Mouse (Mus musculus) spleen, postnatal 0 days (tissue): ENCODE results near the gene Kif15. TPM values are rescaled to one million over a fixed set of nuclear protein-coding genes. Genes with fewer than 3 reads are reported as not detected.

ENCODE experiments used
- polyA plus RNA-seq: library from polyadenylated mRNA; unstranded; fragments of >200 nt; fragmentation: Nextera tagmentation; extraction: Ambion mirVana; gene quantifications from 2 replicates; pipeline ENCODE4 v1.2.1, GENCODE M21; 2015

Kif15 gene
- 50.3 and 53.2 TPM in 2 replicates for polyA plus RNA-seq

GRCm38 (mm10) chr9:122950643-122951475 lies at the start of gene Kif15, which contains the start of gene 1110059G10Rik:
TSS of gene Kif15 (plus strand) at chr9:122951046.
TSS of gene 1110059G10Rik (minus strand) at chr9:122951000.

GRCm38 (mm10) chr9:122922936-122923381 lies 27.9 kb upstream of the Kif15 start, which contains the start of gene Zfp105:
TSS of gene Zfp105 (plus strand) at chr9:122923072.

GRCm38 (mm10) chr9:123020995-123021631 lies 70.3 kb downstream of the Kif15 start, which contains the start of gene Tmem42:
TSS of gene Tmem42 (plus strand) at chr9:123021326.

GRCm38 (mm10) chr9:123034426-123034825 lies 83.6 kb downstream of the Kif15 start, which contains the start of gene Tgm4:
TSS of gene Tgm4 (plus strand) at chr9:123034726.

Other genes with a start within 250 kb of the Kif15 start
- not detected in 2 replicates for gene Topaz1, start 203.7 kb upstream of the Kif15 start, polyA plus RNA-seq
- 2.5 and 3.5 TPM in 2 replicates for gene Tcaim, start 145.5 kb upstream of the Kif15 start, polyA plus RNA-seq
- gene Gm35549, start 107.0 kb upstream of the Kif15 start, polyA plus RNA-seq: 0.20 TPM in 1 of 2 replicates, not detected in the other
- 18.0 and 20.4 TPM in 2 replicates for gene Zfp445, start 85.0 kb upstream of the Kif15 start, polyA plus RNA-seq
- 0.61 and 1.5 TPM in 2 replicates for gene Zkscan7, start 65.4 kb upstream of the Kif15 start, polyA plus RNA-seq
- 3.2 and 4.3 TPM in 2 replicates for gene Zfp105, start 28.0 kb upstream of the Kif15 start, polyA plus RNA-seq
- 32.3 and 33.2 TPM in 2 replicates for gene 1110059G10Rik, start within 50 bp of the Kif15 start, polyA plus RNA-seq
- gene Tmem42, start 70.3 kb downstream of the Kif15 start, polyA plus RNA-seq: 10.9 and 12.0 TPM in 2 replicates
- gene Tgm4, start 83.7 kb downstream of the Kif15 start, polyA plus RNA-seq: 0.13 and 0.32 TPM in 2 replicates
- 38.8 and 40.5 TPM in 2 replicates for gene Zdhhc3, start 162.2 kb downstream of the Kif15 start, polyA plus RNA-seq
- gene Exosc7, start 162.2 kb downstream of the Kif15 start, polyA plus RNA-seq: 81.6 and 89.4 TPM in 2 replicates
- gene Clec3b, start 199.9 kb downstream of the Kif15 start, polyA plus RNA-seq: 3.2 and 4.6 TPM in 2 replicates